In the genomic region with DNA sequence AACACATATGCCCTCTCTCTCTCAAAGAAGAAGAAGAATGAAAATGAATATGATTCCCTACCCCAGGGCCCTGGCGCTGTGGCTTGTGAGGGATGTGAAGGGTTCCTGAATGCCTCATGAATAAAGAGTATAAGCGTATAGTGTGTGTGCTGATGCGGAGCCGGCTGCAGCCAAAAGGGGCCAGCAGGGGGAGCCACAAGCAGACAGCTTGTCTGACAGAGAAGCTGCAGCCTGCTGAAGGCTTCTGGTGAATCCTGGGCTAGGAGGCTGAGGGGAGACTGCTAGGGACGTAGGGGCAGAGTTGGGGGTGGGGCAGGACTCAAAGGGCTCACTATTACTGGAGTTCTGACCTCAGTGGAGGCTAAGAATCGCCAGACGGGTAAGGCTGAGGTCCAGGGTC, we compare ENCODE assay signal across 13 mouse cellular contexts. TPM values are rescaled to one million over a fixed set of nuclear protein-coding genes. Genes with fewer than 3 reads are reported as not detected.
DNase-seq lines count a peak whose midpoint lies in the region; ATAC-seq and TF ChIP-seq lines count a peak whose summit lies in the region.
"Had no signal": no experiment of that assay in that cellular context is flagged by ENCODE, and none has a peak within 500 bp of the region (broad histone marks: within the 10 kb centered on the region; RNA-seq: fewer than 3 reads in every experiment).

No protein-coding gene starts in this region.

- H3K4me3 ChIP-seq in intestine, postnatal 0 days (ENCODE audit: low read depth, low read length), result no peak overlapping the region
- H3K4me3 ChIP-seq in intestine, embryonic 16.5 days (ENCODE audit: low read length), result no peak overlapping the region
- H3K4me3 ChIP-seq: heart, embryonic 15.5 days; liver, embryonic 13.5 days had no signal

- TF ChIP-seq CTCF in intestine, postnatal 0 days (IDR thresholded peaks at IDR 0.05; ENCODE audit: low read depth), result peak; percentile 64
- peak; percentile 32; the same call in 1 of the 2 replicates for TF ChIP-seq CTCF in brain, embryonic 14.5 days (IDR thresholded peaks at IDR 0.05; ENCODE audit: borderline replicate concordance, extremely low read depth, insufficient read depth, insufficient read length)

- ATAC-seq in intestine, postnatal 0 days, result no peak
- no peak for ATAC-seq in intestine, embryonic 16.5 days
- ATAC-seq in frontal cortex, adult (ENCODE audit: low TSS enrichment), result no peak

- H3K9me3 ChIP-seq in intestine, postnatal 0 days (ENCODE audit: control insufficient read depth), result no peaks in the 10 kb centered on the region
- no peaks in the 10 kb centered on the region for H3K9me3 ChIP-seq in intestine, embryonic 16.5 days (ENCODE audit: control insufficient read depth, low read length)
- H3K9me3 ChIP-seq: heart, embryonic 15.5 days; liver, embryonic 13.5 days had no signal

- WGBS in intestine, postnatal 0 days, result 85% methylated on average over 7 of the region's 7 CpGs
- 85% methylated on average over 7 of the region's 7 CpGs for WGBS in intestine, embryonic 16.5 days

- H3K4me1 ChIP-seq in intestine, postnatal 0 days (replicated peaks; ENCODE audit: control insufficient read depth, insufficient read depth, low read length), result peaks cover 8% of the 10 kb centered on the region
- peaks cover 23% of the 10 kb centered on the region for H3K4me1 ChIP-seq in intestine, embryonic 16.5 days (ENCODE audit: control insufficient read depth, insufficient read depth, low read length)

- peak; percentile 51 to 78 for DNase-seq in spleen, postnatal 4 days (ENCODE audit: low spot score in 2 of 2)
- DNase-seq in spleen, adult 12 weeks (ENCODE audit: low spot score), result no peak
- DNase-seq in brain, embryonic 14.5 days (ENCODE audit: low read depth), result no peak
- DNase-seq in thymus, postnatal 14 days, result peak; percentile 57
- no peak for DNase-seq in c-Kit-positive CD71-positive TER-119-positive erythroid progenitor cells, embryonic 14.5 days (ENCODE audit: low spot score)
- DNase-seq: adrenal gland, adult 2 months; cerebellum, postnatal 36 days; liver, embryonic 13.5 days; right cerebral cortex, postnatal 14 days had no signal

- no peak overlapping the region for H3K27ac ChIP-seq in intestine, postnatal 0 days (ENCODE audit: low read depth, low read length)
- no peak overlapping the region for H3K27ac ChIP-seq in intestine, embryonic 16.5 days (ENCODE audit: low read length)
- H3K27ac ChIP-seq: heart, embryonic 15.5 days; liver, embryonic 13.5 days had no signal

- no peak for TF ChIP-seq POLR2A in brain, embryonic 14.5 days (IDR thresholded peaks at IDR 0.05; ENCODE audit: borderline replicate concordance, extremely low read depth, insufficient read depth, insufficient read length, poor library complexity, severe bottlenecking)

- H3K36me3 ChIP-seq in intestine, postnatal 0 days (ENCODE audit: control insufficient read depth, insufficient read depth), result no peaks in the 10 kb centered on the region
- H3K36me3 ChIP-seq in intestine, embryonic 16.5 days (ENCODE audit: control insufficient read depth, insufficient read depth, low read length), result no peaks in the 10 kb centered on the region; the same call in 1 of the 2 replicates
- H3K36me3 ChIP-seq: liver, embryonic 13.5 days had no signal

- H3K27me3 ChIP-seq in intestine, postnatal 0 days (replicated peaks; ENCODE audit: control insufficient read depth, insufficient read depth, low read length), result no peaks in the 10 kb centered on the region
- H3K27me3 ChIP-seq in intestine, embryonic 16.5 days (replicated peaks; ENCODE audit: control insufficient read depth, insufficient read depth, low read length), result no peaks in the 10 kb centered on the region
- H3K27me3 ChIP-seq: heart, embryonic 15.5 days had no signal

- H3K9ac ChIP-seq in intestine, postnatal 0 days (ENCODE audit: low read depth, low read length), result no peak overlapping the region
- no peak overlapping the region for H3K9ac ChIP-seq in intestine, embryonic 16.5 days (ENCODE audit: low read depth, low read length)
- H3K9ac ChIP-seq: heart, embryonic 15.5 days; liver, embryonic 13.5 days had no signal

- H3K4me2 ChIP-seq in intestine, postnatal 0 days (replicated peaks; ENCODE audit: low read depth), result no peak overlapping the region
- H3K4me2 ChIP-seq in intestine, embryonic 16.5 days (ENCODE audit: low read depth, low read length), result no peak overlapping the region
- H3K4me2 ChIP-seq: heart, embryonic 15.5 days; liver, embryonic 13.5 days had no signal

RNA-seq across cellular contexts. Expression of a gene that starts 16.3 kb away (rescaled TPM):
- polyA plus RNA-seq in intestine, postnatal 0 days (2015; fragmentation: Nextera tagmentation; extraction: Ambion mirVana), result 98.9 and 114 TPM in 2 replicates
- 85.5 and 104 TPM in 2 replicates for polyA plus RNA-seq in intestine, embryonic 16.5 days (2015; fragmentation: Nextera tagmentation; extraction: Ambion mirVana)
- polyA plus RNA-seq in brain, embryonic 14.5 days (2012; rRNA removed), result 72.1 and 78.9 TPM in 2 replicates

RNA-seq across cellular contexts. Expression of a gene that starts 16.5 kb away (rescaled TPM):
- polyA plus RNA-seq in intestine, postnatal 0 days (2015; fragmentation: Nextera tagmentation; extraction: Ambion mirVana), result 64.6 and 66.8 TPM in 2 replicates
- 106 and 115 TPM in 2 replicates for polyA plus RNA-seq in intestine, embryonic 16.5 days (2015; fragmentation: Nextera tagmentation; extraction: Ambion mirVana)
- polyA plus RNA-seq in brain, embryonic 14.5 days (2012; rRNA removed), result 55.6 and 64.5 TPM in 2 replicates

RNA-seq across cellular contexts. Expression of a gene that starts 22.7 kb away (rescaled TPM):
- 1.2 and 1.3 TPM in 2 replicates for polyA plus RNA-seq in intestine, postnatal 0 days (2015; fragmentation: Nextera tagmentation; extraction: Ambion mirVana)
- polyA plus RNA-seq in intestine, embryonic 16.5 days (2015; fragmentation: Nextera tagmentation; extraction: Ambion mirVana), result 1.9 and 2.5 TPM in 2 replicates
- 0.67 and 0.96 TPM in 2 replicates for polyA plus RNA-seq in brain, embryonic 14.5 days (2012; rRNA removed)

RNA-seq across cellular contexts. Expression of a gene that starts 47.2 kb away (rescaled TPM):
- 3.7 and 4.8 TPM in 2 replicates for polyA plus RNA-seq in intestine, postnatal 0 days (2015; fragmentation: Nextera tagmentation; extraction: Ambion mirVana)
- 15.4 and 16.9 TPM in 2 replicates for polyA plus RNA-seq in intestine, embryonic 16.5 days (2015; fragmentation: Nextera tagmentation; extraction: Ambion mirVana)
- 144 and 153 TPM in 2 replicates for polyA plus RNA-seq in brain, embryonic 14.5 days (2012; rRNA removed)

RNA-seq across cellular contexts. Expression of a gene that starts 58.8 kb away (rescaled TPM):
- polyA plus RNA-seq in intestine, postnatal 0 days (2015; fragmentation: Nextera tagmentation; extraction: Ambion mirVana), result 45.2 and 48.7 TPM in 2 replicates
- 90.9 and 94.8 TPM in 2 replicates for polyA plus RNA-seq in intestine, embryonic 16.5 days (2015; fragmentation: Nextera tagmentation; extraction: Ambion mirVana)
- polyA plus RNA-seq in brain, embryonic 14.5 days (2012; rRNA removed), result 68.6 and 69.3 TPM in 2 replicates

Comparison
In these comparisons a context has a peak if more than half of its experiments do, and no peak if none do; other contexts are left out.
1. DNase-seq: peak in spleen, postnatal 4 days (2 of 2) and thymus, postnatal 14 days (single experiment); none in spleen, adult 12 weeks (single experiment), brain, embryonic 14.5 days (single experiment) and c-Kit-positive CD71-positive TER-119-positive erythroid progenitor cells, embryonic 14.5 days (single experiment).